Mouse (Mus musculus) embryonic stem cell, embryonic (primary cell): ENCODE data around the gene Kcnb1.

ENCODE experiments used
- CTCF ChIA-PET, 4 experiments: fragments of 300-600 bp in 2 of 4; fragments of 350-600 bp in 2 of 4; sonication (Branson Sonifier 250); formaldehyde crosslinking; loops; one replicate each; lab custom pipeline; 2022; ENCODE audit warnings: inconsistent platforms in 2 of 4; lab: Charles Lee
- POLR2A ChIA-PET, 4 experiments: fragments of 300-600 bp in 2 of 4; fragments of 350-600 bp in 2 of 4; sonication (Branson Sonifier 250); formaldehyde crosslinking; loops; one replicate each; lab custom pipeline; 2022; ENCODE audit warnings: antibody characterized with exemption in 4 of 4, inconsistent platforms in 1 of 4; lab: Charles Lee

The Kcnb1 gene

GRCm38 (mm10) chr2:167130050-167130770 lies 59.7 kb downstream of the Kcnb1 start:
- ChIA-PET POLR2A (interaction anchor here in 3 of 4 experiments (0.7 to 2.2 kb wide), 17 partner anchors 9 to 120 kb away, joined by 3 to 13 read pairs (median 4); no protein-coding TSS in a partner anchor), CTCF (interaction anchor here in 3 of 4 experiments (0.6 to 2.4 kb wide), 10 partner anchors 9 to 477 kb away, joined by 3 to 8 read pairs (median 3); no protein-coding TSS in a partner anchor)

- ChIA-PET CTCF (interaction anchor here (0.6 to 2.4 kb wide), 7 partner anchors 17 to 477 kb away, joined by 3 to 7 read pairs (median 3); no protein-coding TSS in a partner anchor), POLR2A (interaction anchor here in 2 of 4 experiments (1.0 to 2.2 kb wide), 7 partner anchors 9 to 83 kb away, joined by 3 to 13 read pairs (median 4); no protein-coding TSS in a partner anchor)
These were observed 60.4 kb downstream of the Kcnb1 start for GRCm38 (mm10) chr2:167129608-167129955.

- ChIA-PET CTCF (interaction anchor here in 3 of 4 experiments (0.6 to 2.4 kb wide), 8 partner anchors 16 to 150 kb away, joined by 3 to 7 read pairs (median 3); no protein-coding TSS in a partner anchor), POLR2A (interaction anchor here in 2 of 4 experiments (1.2 to 2.2 kb wide), 9 partner anchors 10 to 86 kb away, joined by 3 to 13 read pairs (median 3); no protein-coding TSS in a partner anchor)
These were observed 61.0 kb downstream of the Kcnb1 start for GRCm38 (mm10) chr2:167128699-167129607.

- ChIA-PET POLR2A (interaction anchor here in 3 of 4 experiments (0.6 to 1.9 kb wide), 9 partner anchors 9 to 1265 kb away, joined by 3 to 6 read pairs (median 3); no protein-coding TSS in a partner anchor), CTCF (interaction anchor here in 3 of 4 experiments (0.5 to 0.7 kb wide), 5 partner anchors 16 to 341 kb away, joined by 3 to 9 read pairs (median 4); no protein-coding TSS in a partner anchor)
These were observed 62.6 kb downstream of the Kcnb1 start for GRCm38 (mm10) chr2:167127404-167127803.

GRCm38 (mm10) chr2:167125781-167126180 lies 64.2 kb downstream of the Kcnb1 start:
- POLR2A ChIA-PET, result interaction anchor here in 3 of 4 experiments (0.7 to 2.8 kb wide), 14 partner anchors 9 to 299 kb away, joined by 3 to 16 read pairs (median 4); partner anchors contain the start of gene Znfx1 (in 1 of the 3)
- CTCF ChIA-PET, result interaction anchor here in 3 of 4 experiments (0.8 to 1.3 kb wide), 6 partner anchors 13 to 153 kb away, joined by 3 to 8 read pairs (median 3); no protein-coding TSS in a partner anchor

GRCm38 (mm10) chr2:167123936-167124335 lies 66.0 kb downstream of the Kcnb1 start:
- CTCF ChIA-PET, result interaction anchor here in 1 of 4 experiments (1.1 kb wide), 1 partner anchor 98 kb away, joined by 3 read pairs; no protein-coding TSS in a partner anchor
- POLR2A ChIA-PET, result interaction anchor here in 2 of 4 experiments (1.1 to 2.8 kb wide), 6 partner anchors 11 to 126 kb away, joined by 3 to 13 read pairs (median 3); partner anchors contain the start of gene Znfx1 (in 1 of the 2)

GRCm38 (mm10) chr2:167122737-167123136 lies 67.2 kb downstream of the Kcnb1 start:
- ChIA-PET POLR2A (interaction anchor here in 1 of 4 experiments (1.5 kb wide), 1 partner anchor 126 kb away, joined by 3 read pairs; no protein-coding TSS in a partner anchor), CTCF (interaction anchor here in 1 of 4 experiments (0.7 kb wide), 1 partner anchor 10 kb away, joined by 3 read pairs; no protein-coding TSS in a partner anchor)

- ChIA-PET CTCF (interaction anchor here in 2 of 4 experiments (0.9 to 2.1 kb wide), 4 partner anchors 9 to 50 kb away, joined by 3 to 5 read pairs (median 4); no protein-coding TSS in a partner anchor), POLR2A (interaction anchor here in 2 of 4 experiments (1.0 to 2.3 kb wide), 17 partner anchors 8 to 131 kb away, joined by 3 to 8 read pairs (median 4); no protein-coding TSS in a partner anchor)
These were observed 68.0 kb downstream of the Kcnb1 start for GRCm38 (mm10) chr2:167121996-167122395.

GRCm38 (mm10) chr2:167121228-167121627 lies 68.7 kb downstream of the Kcnb1 start:
- ChIA-PET POLR2A (interaction anchor here in 2 of 4 experiments (0.9 to 2.3 kb wide), 20 partner anchors 8 to 132 kb away, joined by 3 to 8 read pairs (median 4); no protein-coding TSS in a partner anchor), CTCF (interaction anchor here in 3 of 4 experiments (0.6 to 2.1 kb wide), 6 partner anchors 8 to 92 kb away, joined by 3 to 6 read pairs (median 4); no protein-coding TSS in a partner anchor)

GRCm38 (mm10) chr2:167120186-167120830 lies 69.6 kb downstream of the Kcnb1 start:
- CTCF ChIA-PET, result interaction anchor here in 2 of 4 experiments (0.7 to 2.1 kb wide), 3 partner anchors 11 to 100 kb away, joined by 3 to 5 read pairs (median 4); no protein-coding TSS in a partner anchor
- POLR2A ChIA-PET, result interaction anchor here in 2 of 4 experiments (0.5 to 2.3 kb wide), 14 partner anchors 7 to 131 kb away, joined by 3 to 8 read pairs (median 4); no protein-coding TSS in a partner anchor

GRCm38 (mm10) chr2:167118046-167118445 lies 71.9 kb downstream of the Kcnb1 start:
- ChIA-PET CTCF (interaction anchor here in 3 of 4 experiments (1.0 to 2.0 kb wide), 5 partner anchors 12 to 95 kb away, joined by 3 to 8 read pairs (median 6); no protein-coding TSS in a partner anchor), POLR2A (interaction anchor here in 2 of 4 experiments (0.6 to 3.3 kb wide), 11 partner anchors 8 to 306 kb away, joined by 3 to 16 read pairs (median 6); partner anchors contain the start of gene Znfx1 (in 1 of the 2))

- ChIA-PET CTCF (interaction anchor here (0.6 to 3.3 kb wide), 27 partner anchors 8 to 167 kb away, joined by 3 to 16 read pairs (median 4); partner anchors contain the start of gene Kcnb1 (in 2 of the 4)), POLR2A (interaction anchor here in 3 of 4 experiments (0.7 to 2.9 kb wide), 14 partner anchors 9 to 294 kb away, joined by 3 to 13 read pairs (median 4); partner anchors contain the start of gene Znfx1 (in 1 of the 3))
These were observed 77.2 kb downstream of the Kcnb1 start for GRCm38 (mm10) chr2:167112737-167113136.

GRCm38 (mm10) chr2:167112259-167112658 lies 77.7 kb downstream of the Kcnb1 start:
- ChIA-PET CTCF (interaction anchor here (0.6 to 3.3 kb wide), 25 partner anchors 8 to 230 kb away, joined by 3 to 16 read pairs (median 3); partner anchors contain the start of gene Kcnb1 (in 2 of the 4)), POLR2A (interaction anchor here in 3 of 4 experiments (0.7 to 2.9 kb wide), 14 partner anchors 10 to 295 kb away, joined by 3 to 13 read pairs (median 4); partner anchors contain the start of gene Znfx1 (in 1 of the 3))

- ChIA-PET CTCF (interaction anchor here in 1 of 4 experiments (0.6 kb wide), 1 partner anchor 217 kb away, joined by 3 read pairs; no protein-coding TSS in a partner anchor), POLR2A (interaction anchor here in 2 of 4 experiments (0.6 to 2.0 kb wide), 2 partner anchors 11 to 50 kb away, joined by 3 to 6 read pairs; no protein-coding TSS in a partner anchor)
These were observed 80.4 kb downstream of the Kcnb1 start for GRCm38 (mm10) chr2:167109506-167109905.

- CTCF ChIA-PET, result interaction anchor here (0.6 to 1.7 kb wide), 7 partner anchors 9 to 1051 kb away, joined by 3 to 10 read pairs (median 4); no protein-coding TSS in a partner anchor
- POLR2A ChIA-PET, result interaction anchor here (0.5 to 2.2 kb wide), 16 partner anchors 8 to 316 kb away, joined by 3 to 10 read pairs (median 4); partner anchors contain the start of gene Cse1l (in 1 of the 4)
These were observed 86.4 kb downstream of the Kcnb1 start for GRCm38 (mm10) chr2:167103546-167103945.
